Mouse (Mus musculus): ENCODE results near the gene Arhgap20.

DNA sequence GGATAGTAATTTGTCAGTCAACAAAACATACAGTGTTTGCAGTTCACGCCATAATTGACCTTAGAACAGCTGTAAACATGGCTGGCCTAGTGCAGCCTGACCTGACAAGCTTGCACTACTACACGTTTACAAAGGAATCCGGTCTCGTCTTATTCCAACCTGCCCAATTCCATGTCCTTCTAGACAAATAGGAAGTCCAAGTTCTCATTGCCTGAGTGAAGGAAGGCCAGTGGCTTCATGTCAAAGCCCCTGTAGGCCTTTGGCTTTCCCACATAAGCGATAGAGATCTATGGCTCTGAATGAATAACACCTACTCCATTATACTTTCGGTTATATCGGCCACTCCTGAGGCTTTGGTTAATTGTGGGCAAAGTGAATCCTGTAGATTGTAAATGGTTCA is 16.0 kb downstream of the Arhgap20 start:
- TF ChIP-seq CTCF (IDR thresholded peaks at IDR 0.05; ENCODE audit: borderline replicate concordance, extremely low read depth, insufficient read depth, insufficient read length) (no peak), POLR2A (IDR thresholded peaks at IDR 0.05; ENCODE audit: borderline replicate concordance, extremely low read depth, insufficient read depth, insufficient read length, poor library complexity, severe bottlenecking) (no peak)

All from brain, embryonic 14.5 days (tissue).